Mouse (Mus musculus): Measurements from ENCODE around the gene Tnr. TPM values are rescaled to one million over a fixed set of nuclear protein-coding genes. Genes with fewer than 3 reads are reported as not detected.

Tnr gene
- polyA plus RNA-seq, 1 experiment: 0.03 TPM

DNA sequence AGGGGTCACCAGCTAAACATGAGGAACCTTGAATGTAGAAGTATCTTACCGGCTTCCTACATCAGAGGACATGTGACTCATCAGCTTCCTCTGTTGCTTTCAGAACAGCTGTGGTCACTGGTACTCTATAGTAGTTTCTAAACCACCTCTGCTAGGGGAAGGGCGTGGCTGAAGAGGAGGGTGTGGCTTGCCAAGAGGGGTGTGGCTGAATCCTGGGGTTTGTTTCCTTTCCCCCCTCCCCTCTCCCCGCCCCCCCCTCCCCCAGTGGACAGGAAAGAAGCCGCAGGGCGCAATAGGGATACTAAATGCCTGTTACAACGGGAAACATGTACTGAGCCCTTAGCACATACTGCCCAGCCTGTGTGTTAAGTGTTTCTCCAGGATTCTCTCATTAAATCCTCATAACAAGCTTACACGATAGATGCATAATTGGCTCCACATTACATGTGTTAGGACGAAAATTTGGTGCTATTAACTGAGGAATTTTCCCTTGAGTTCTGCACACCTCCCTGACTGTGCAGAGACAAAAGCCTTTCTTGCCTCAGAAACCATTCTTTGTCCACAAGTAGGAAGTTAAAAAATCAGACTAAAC, 289.3 kb downstream of the Tnr start:
- no peaks in the 10 kb centered on the region for H3K27me3 ChIP-seq (replicated peaks; ENCODE audit: control insufficient read depth, insufficient read depth, low read length)
- peak; percentile 12 for DNase-seq
- 12% methylated on average over 7 of the region's 8 CpGs for WGBS
- TF ChIP-seq CTCF (conservative IDR thresholded peaks at IDR 0.05; ENCODE audit: insufficient read depth, insufficient read length, low read depth, low read length) (no peak), POLR2A (IDR thresholded peaks at IDR 0.05; ENCODE audit: low read depth, low read length) (no peak)
- no peak overlapping the region for H3K27ac ChIP-seq (ENCODE audit: insufficient read depth, low read depth, low read length)
- H3K36me3 ChIP-seq (ENCODE audit: control insufficient read depth, insufficient read depth, low read length): no peaks in the 10 kb centered on the region
- H3K4me3 ChIP-seq (ENCODE audit: insufficient read depth, low read depth, low read length): no peak overlapping the region
- no peaks in the 10 kb centered on the region for H3K4me1 ChIP-seq (ENCODE audit: control insufficient read depth, insufficient read depth, low read length)

GRCm38 (mm10) chr1:159814348-159814747, 290.8 kb downstream of the Tnr start:
- Histone ChIP-seq H3K27ac (ENCODE audit: insufficient read depth, low read depth, low read length) (no peak overlapping the region), H3K4me1 (ENCODE audit: control insufficient read depth, insufficient read depth, low read length) (no peaks in the 10 kb centered on the region), H3K36me3 (ENCODE audit: control insufficient read depth, insufficient read depth, low read length) (no peaks in the 10 kb centered on the region), H3K27me3 (replicated peaks; ENCODE audit: control insufficient read depth, insufficient read depth, low read length) (no peaks in the 10 kb centered on the region), H3K4me3 (ENCODE audit: insufficient read depth, low read depth, low read length) (no peak overlapping the region)
- no peak for TF ChIP-seq POLR2A (IDR thresholded peaks at IDR 0.05; ENCODE audit: low read depth, low read length)
- no peak for TF ChIP-seq CTCF (conservative IDR thresholded peaks at IDR 0.05; ENCODE audit: insufficient read depth, insufficient read length, low read depth, low read length)
- WGBS: 49% methylated on average over 3 of the region's 3 CpGs
- DNase-seq: no peak

DNA sequence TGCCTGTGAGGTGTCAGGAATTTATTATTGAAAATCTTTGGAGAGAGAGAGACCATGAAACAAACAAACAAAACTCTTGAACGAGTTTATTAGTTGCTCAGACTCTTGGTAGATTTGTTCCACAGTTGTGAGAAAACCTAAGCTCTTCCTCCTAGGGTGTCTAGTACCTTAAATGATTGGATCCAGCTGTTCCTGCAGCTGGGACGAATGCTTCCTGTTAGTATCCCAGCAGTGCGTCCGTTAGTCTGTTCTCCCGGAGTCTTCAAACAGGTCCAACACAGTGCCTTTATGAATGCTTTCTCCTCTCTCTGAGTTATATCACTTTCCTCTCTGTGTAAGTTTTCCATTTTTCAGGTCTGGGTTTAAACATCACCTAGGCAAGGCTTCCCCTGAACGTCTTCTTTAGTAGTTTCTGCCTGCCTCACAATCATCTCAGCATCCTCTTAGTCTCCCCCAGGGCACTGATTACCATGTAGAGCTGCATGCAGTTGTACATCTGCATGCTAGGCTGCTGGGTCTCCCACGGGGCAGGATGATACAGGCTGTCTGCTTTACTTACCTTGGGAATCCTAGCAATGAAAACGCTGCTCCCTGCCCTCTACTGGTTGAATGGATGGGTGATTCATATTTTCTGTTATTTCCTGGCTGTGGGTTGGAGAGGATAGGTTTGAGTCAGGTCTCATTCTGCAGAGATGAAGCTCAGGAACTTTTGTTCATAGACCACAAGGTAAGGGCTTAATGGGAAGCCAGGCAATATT, 293.2 kb downstream of the Tnr start:
- no peak overlapping the region for H3K4me3 ChIP-seq (ENCODE audit: insufficient read depth, low read depth, low read length)
- no peaks in the 10 kb centered on the region for H3K36me3 ChIP-seq (ENCODE audit: control insufficient read depth, insufficient read depth, low read length)
- H3K27me3 ChIP-seq (replicated peaks; ENCODE audit: control insufficient read depth, insufficient read depth, low read length): no peaks in the 10 kb centered on the region
- H3K27ac ChIP-seq (ENCODE audit: insufficient read depth, low read depth, low read length): no peak overlapping the region
- DNase-seq: no peak
- TF ChIP-seq POLR2A (IDR thresholded peaks at IDR 0.05; ENCODE audit: low read depth, low read length) (no peak), CTCF (conservative IDR thresholded peaks at IDR 0.05; ENCODE audit: insufficient read depth, insufficient read length, low read depth, low read length) (0 out of 2 replicates have a peak, but pooled peaks have one; percentile 4)
- 19% methylated on average over 8 of the region's 8 CpGs for WGBS
- no peaks in the 10 kb centered on the region for H3K4me1 ChIP-seq (ENCODE audit: control insufficient read depth, insufficient read depth, low read length)

GRCm38 (mm10) chr1:159819511-159819910, 295.9 kb downstream of the Tnr start:
- H3K36me3 ChIP-seq (ENCODE audit: control insufficient read depth, insufficient read depth, low read length): no peaks in the 10 kb centered on the region
- WGBS: 39% methylated on average over 3 of the region's 3 CpGs
- no peak for DNase-seq
- H3K4me3 ChIP-seq (ENCODE audit: insufficient read depth, low read depth, low read length): no peak overlapping the region
- H3K27me3 ChIP-seq (replicated peaks; ENCODE audit: control insufficient read depth, insufficient read depth, low read length): no peaks in the 10 kb centered on the region
- H3K27ac ChIP-seq (ENCODE audit: insufficient read depth, low read depth, low read length): no peak overlapping the region
- TF ChIP-seq CTCF (conservative IDR thresholded peaks at IDR 0.05; ENCODE audit: insufficient read depth, insufficient read length, low read depth, low read length) (no peak), POLR2A (IDR thresholded peaks at IDR 0.05; ENCODE audit: low read depth, low read length) (no peak)
- H3K4me1 ChIP-seq (ENCODE audit: control insufficient read depth, insufficient read depth, low read length): no peaks in the 10 kb centered on the region

DNA sequence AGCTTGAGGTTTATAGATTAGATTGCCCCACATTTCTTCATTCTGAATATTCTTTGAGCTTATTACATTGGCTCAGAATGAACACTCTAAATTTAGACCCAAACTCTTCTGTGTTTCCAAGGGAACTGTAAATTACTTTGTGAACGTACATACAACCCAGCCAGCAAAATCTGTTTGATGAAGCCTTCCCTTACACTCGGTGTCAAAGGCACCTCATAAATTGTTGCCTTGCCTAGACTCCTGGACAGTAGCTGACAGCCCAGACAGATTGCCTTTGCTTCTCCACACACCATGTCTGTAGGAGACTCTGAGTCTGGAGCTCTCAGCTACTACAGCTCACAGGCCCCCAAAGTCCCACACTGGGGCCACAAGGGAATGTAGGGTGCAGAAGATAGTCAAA, 298.8 kb downstream of the Tnr start:
- no peaks in the 10 kb centered on the region for H3K27me3 ChIP-seq (replicated peaks; ENCODE audit: control insufficient read depth, insufficient read depth, low read length)
- H3K4me1 ChIP-seq (ENCODE audit: control insufficient read depth, insufficient read depth, low read length): no peaks in the 10 kb centered on the region
- 18% methylated on average over 2 of the region's 2 CpGs for WGBS
- TF ChIP-seq POLR2A (IDR thresholded peaks at IDR 0.05; ENCODE audit: low read depth, low read length): no peak
- no peak for TF ChIP-seq CTCF (conservative IDR thresholded peaks at IDR 0.05; ENCODE audit: insufficient read depth, insufficient read length, low read depth, low read length)
- no peak overlapping the region for H3K4me3 ChIP-seq (ENCODE audit: insufficient read depth, low read depth, low read length)
- no peak overlapping the region for H3K27ac ChIP-seq (ENCODE audit: insufficient read depth, low read depth, low read length)
- no peaks in the 10 kb centered on the region for H3K36me3 ChIP-seq (ENCODE audit: control insufficient read depth, insufficient read depth, low read length)
- no peak for DNase-seq

DNA sequence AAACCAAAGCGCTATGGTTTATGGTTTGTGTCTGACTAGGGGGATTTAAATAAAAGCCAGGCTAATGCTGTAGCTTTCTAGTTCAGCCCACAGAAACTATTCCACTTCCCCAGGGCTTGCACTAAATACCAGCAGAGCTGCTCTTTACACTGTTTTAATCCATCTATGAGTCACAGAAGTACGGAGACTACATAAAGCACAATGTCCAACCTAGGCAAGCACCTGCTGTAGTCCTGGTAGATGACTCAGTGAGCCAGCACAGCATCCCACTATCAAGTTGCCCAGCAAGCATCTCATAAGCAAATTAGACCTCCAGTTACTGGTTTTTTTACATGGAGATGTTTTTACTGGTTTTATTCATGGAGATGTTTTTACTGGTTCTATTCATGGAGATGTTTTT, 305.0 kb downstream of the Tnr start:
- DNase-seq: no peak
- H3K27me3 ChIP-seq (replicated peaks; ENCODE audit: control insufficient read depth, insufficient read depth, low read length): no peaks in the 10 kb centered on the region
- H3K27ac ChIP-seq (ENCODE audit: insufficient read depth, low read depth, low read length): no peak overlapping the region
- 86% methylated on average over 2 of the region's 2 CpGs for WGBS
- no peaks in the 10 kb centered on the region for H3K36me3 ChIP-seq (ENCODE audit: control insufficient read depth, insufficient read depth, low read length)
- TF ChIP-seq POLR2A (IDR thresholded peaks at IDR 0.05; ENCODE audit: low read depth, low read length): no peak
- TF ChIP-seq CTCF (conservative IDR thresholded peaks at IDR 0.05; ENCODE audit: insufficient read depth, insufficient read length, low read depth, low read length): no peak
- H3K4me1 ChIP-seq (ENCODE audit: control insufficient read depth, insufficient read depth, low read length): no peaks in the 10 kb centered on the region
- no peak overlapping the region for H3K4me3 ChIP-seq (ENCODE audit: insufficient read depth, low read depth, low read length)

GRCm38 (mm10) chr1:159833165-159833564, 309.6 kb downstream of the Tnr start:
- no peak for DNase-seq
- Histone ChIP-seq H3K27me3 (replicated peaks; ENCODE audit: control insufficient read depth, insufficient read depth, low read length) (no peaks in the 10 kb centered on the region; the same call in 1 of the 2 replicates), H3K4me3 (ENCODE audit: insufficient read depth, low read depth, low read length) (no peak overlapping the region), H3K27ac (ENCODE audit: insufficient read depth, low read depth, low read length) (no peak overlapping the region), H3K36me3 (ENCODE audit: control insufficient read depth, insufficient read depth, low read length) (no peaks in the 10 kb centered on the region), H3K4me1 (ENCODE audit: control insufficient read depth, insufficient read depth, low read length) (no peaks in the 10 kb centered on the region)
- WGBS: 31% methylated on average over 2 of the region's 2 CpGs
- TF ChIP-seq CTCF (conservative IDR thresholded peaks at IDR 0.05; ENCODE audit: insufficient read depth, insufficient read length, low read depth, low read length) (no peak), POLR2A (IDR thresholded peaks at IDR 0.05; ENCODE audit: low read depth, low read length) (no peak)
